Mouse (Mus musculus) erythroblast, embryonic 14.5 days (primary cell): Measurements from ENCODE around the gene 4930430F08Rik. TPM values are rescaled to one million over a fixed set of nuclear protein-coding genes. Genes with fewer than 3 reads are reported as not detected.
"Not testable (repeated sequence)": the region's sequence is repeated elsewhere in the genome, so short reads cannot be mapped to it uniquely, and the experiment has no call there.

Experiments used
- H3K27me3 ChIP-seq: 2 replicates; pipeline ENCODE4 v1.6.1; 2012; ENCODE audit warnings: inconsistent platforms; ENCODE audit not compliant: control insufficient read depth
- H3K36me3 ChIP-seq: 2 replicates; pipeline ENCODE4 v1.6.1; 2012; ENCODE audit warnings: mild to moderate bottlenecking, inconsistent platforms; ENCODE audit not compliant: control insufficient read depth
- H3K4me1 ChIP-seq: 2 replicates; pipeline ENCODE4 v1.6.1; 2012; ENCODE audit warnings: inconsistent platforms; ENCODE audit not compliant: control insufficient read depth
- H3K4me3 ChIP-seq: replicated peaks from 2 replicates; pipeline ENCODE3; 2012; ENCODE audit warnings: moderate library complexity, mild to moderate bottlenecking, inconsistent platforms
- H3K9me3 ChIP-seq: 2 replicates; pipeline ENCODE4 v1.6.1; 2012; ENCODE audit warnings: low read length, inconsistent platforms, mixed read lengths; ENCODE audit not compliant: control insufficient read depth
- GATA1 ChIP-seq: IDR thresholded peaks from 2 replicates; pipeline ENCODE4 v1.6.1; 2012; ENCODE audit warnings: low read length, inconsistent platforms, mixed read lengths
- TAL1 ChIP-seq: IDR thresholded peaks from 3 replicates; pipeline ENCODE4 v1.6.1; 2012; ENCODE audit warnings: low read length, inconsistent platforms, mixed read lengths
- polyA plus RNA-seq: library from polyadenylated mRNA; stranded (reverse); fragments of >175 nt; gene quantifications from 2 replicates; pipeline ENCODE4 v1.2.3, GENCODE M21; 2012

Gene 4930430F08Rik
- polyA plus RNA-seq, 1 experiment = 1.5 TPM

GRCm38 (mm10) chr10:100588932-100589388, 1.3 kb downstream of the 4930430F08Rik start:
- Histone ChIP-seq H3K36me3 (peaks cover 34% of the 10 kb centered on the region), H3K4me3 (peak overlapping the region; percentile 84), H3K4me1 (peaks cover 27% of the 10 kb centered on the region), H3K27me3 (no peaks in the 10 kb centered on the region), H3K9me3 (no peaks in the 10 kb centered on the region)
- TF ChIP-seq TAL1 (no peak), GATA1 (no peak)

GRCm38 (mm10) chr10:100588524-100588923, 1.7 kb downstream of the 4930430F08Rik start:
- TF ChIP-seq TAL1 = no peak
- no peak for TF ChIP-seq GATA1
- H3K4me1 ChIP-seq = peaks cover 27% of the 10 kb centered on the region
- no peaks in the 10 kb centered on the region for H3K9me3 ChIP-seq
- H3K4me3 ChIP-seq = peak overlapping the region; percentile 84
- no peaks in the 10 kb centered on the region for H3K27me3 ChIP-seq
- H3K36me3 ChIP-seq = peaks cover 38% of the 10 kb centered on the region

- Histone ChIP-seq H3K9me3 (no peaks in the 10 kb centered on the region), H3K4me3 (no peak overlapping the region), H3K27me3 (no peaks in the 10 kb centered on the region), H3K4me1 (peaks cover 26% of the 10 kb centered on the region), H3K36me3 (peaks cover 38% of the 10 kb centered on the region)
- no peak for TF ChIP-seq TAL1
- no peak for TF ChIP-seq GATA1
Observed at GRCm38 (mm10) chr10:100584178-100584577, 6.0 kb downstream of the 4930430F08Rik start.

GRCm38 (mm10) chr10:100575294-100575693, 14.9 kb downstream of the 4930430F08Rik start:
- Histone ChIP-seq H3K27me3 (no peaks in the 10 kb centered on the region), H3K4me1 (peaks cover 55% of the 10 kb centered on the region), H3K36me3 (peaks cover 82% of the 10 kb centered on the region), H3K4me3 (peak overlapping the region; percentile 55), H3K9me3 (no peaks in the 10 kb centered on the region)
- TF ChIP-seq GATA1 = no peak
- no peak for TF ChIP-seq TAL1

- Histone ChIP-seq H3K27me3 (no peaks in the 10 kb centered on the region), H3K4me1 (peaks cover 55% of the 10 kb centered on the region), H3K9me3 (no peaks in the 10 kb centered on the region), H3K4me3 (peak overlapping the region; percentile 55), H3K36me3 (peaks cover 86% of the 10 kb centered on the region)
- TF ChIP-seq GATA1 (peak; percentile 86), TAL1 (peak; percentile 78)
Observed at GRCm38 (mm10) chr10:100574505-100575149, 15.6 kb downstream of the 4930430F08Rik start.

- Histone ChIP-seq H3K4me1 (peaks cover 52% of the 10 kb centered on the region), H3K4me3 (peak overlapping the region; percentile 53), H3K27me3 (no peaks in the 10 kb centered on the region), H3K36me3 (peaks cover 91% of the 10 kb centered on the region), H3K9me3 (no peaks in the 10 kb centered on the region)
- TF ChIP-seq TAL1 (no peak), GATA1 (no peak)
Observed at GRCm38 (mm10) chr10:100571707-100572106, 18.5 kb downstream of the 4930430F08Rik start.

- Histone ChIP-seq H3K27me3 (no peaks in the 10 kb centered on the region), H3K36me3 (peaks cover 81% of the 10 kb centered on the region), H3K9me3 (no peaks in the 10 kb centered on the region), H3K4me3 (no peak overlapping the region), H3K4me1 (peaks cover 42% of the 10 kb centered on the region)
- TF ChIP-seq GATA1 (no peak), TAL1 (no peak)
Observed at GRCm38 (mm10) chr10:100564112-100564511, 26.1 kb downstream of the 4930430F08Rik start.

- not testable (repeated sequence) for H3K9me3 ChIP-seq, H3K27me3 ChIP-seq, H3K4me3 ChIP-seq
- 0 out of 3 replicates have a peak, but pooled peaks have one; percentile 35 for TF ChIP-seq TAL1
- Histone ChIP-seq H3K36me3 (peaks cover 72% of the 10 kb centered on the region), H3K4me1 (peaks cover 46% of the 10 kb centered on the region)
Observed at GRCm38 (mm10) chr10:100560194-100560883, 29.9 kb downstream of the 4930430F08Rik start.

DNA sequence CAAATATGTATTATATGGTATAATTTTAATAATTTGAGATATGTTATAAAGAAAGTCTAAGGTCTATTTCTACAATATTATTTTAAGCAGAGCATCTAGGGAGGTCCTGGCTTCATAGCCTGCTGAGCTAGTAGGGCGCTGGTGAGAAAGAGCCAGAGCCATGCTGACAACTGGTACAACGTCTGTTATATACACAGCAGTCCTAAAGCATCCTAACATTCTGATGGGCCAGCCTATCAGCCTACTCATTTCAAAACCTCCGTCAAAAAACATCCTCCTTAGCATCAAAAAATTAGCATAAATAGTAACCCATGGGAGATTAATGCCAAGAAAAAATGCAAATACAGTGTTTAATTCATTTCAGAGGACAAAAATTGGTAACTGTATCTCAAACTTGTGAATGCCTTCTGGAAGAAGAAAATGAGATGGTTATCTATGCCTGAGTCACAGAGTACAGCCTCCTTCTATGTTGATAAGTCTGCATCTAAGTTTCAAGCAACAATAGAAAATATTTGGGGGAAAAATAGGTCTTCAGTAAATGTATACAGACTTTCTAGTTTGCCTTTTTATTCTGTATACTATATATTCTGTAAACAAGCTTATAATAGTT, 33.6 kb downstream of the 4930430F08Rik start:
- peaks cover 53% of the 10 kb centered on the region for H3K36me3 ChIP-seq
- TF ChIP-seq GATA1 = no peak
- TF ChIP-seq TAL1 = no peak
- H3K27me3 ChIP-seq = no peaks in the 10 kb centered on the region
- H3K9me3 ChIP-seq = no peaks in the 10 kb centered on the region
- no peak overlapping the region for H3K4me3 ChIP-seq
- H3K4me1 ChIP-seq = peaks cover 28% of the 10 kb centered on the region
